Mouse (Mus musculus) thymus, adult 2 months (tissue): ENCODE measurements around the gene Pon2.

Source experiments
- CTCF ChIP-seq: fragments of 200-500 bp; IDR thresholded peaks from 2 replicates; pipeline ENCODE4 v1.5.1; 2012; ENCODE audit warnings: mild to moderate bottlenecking, control low read depth, low read length, moderate library complexity, borderline replicate concordance; ENCODE audit not compliant: control insufficient read depth, poor library complexity, insufficient read depth; ENCODE audit errors: extremely low read depth
- POLR2A ChIP-seq: fragments of 200-500 bp; IDR thresholded peaks from 2 replicates; pipeline ENCODE4 v1.6.1; 2012; ENCODE audit warnings: mild to moderate bottlenecking, low read length, control low read depth, moderate library complexity; ENCODE audit not compliant: control insufficient read depth, poor library complexity, insufficient read depth; ENCODE audit errors: extremely low read depth

DNA sequence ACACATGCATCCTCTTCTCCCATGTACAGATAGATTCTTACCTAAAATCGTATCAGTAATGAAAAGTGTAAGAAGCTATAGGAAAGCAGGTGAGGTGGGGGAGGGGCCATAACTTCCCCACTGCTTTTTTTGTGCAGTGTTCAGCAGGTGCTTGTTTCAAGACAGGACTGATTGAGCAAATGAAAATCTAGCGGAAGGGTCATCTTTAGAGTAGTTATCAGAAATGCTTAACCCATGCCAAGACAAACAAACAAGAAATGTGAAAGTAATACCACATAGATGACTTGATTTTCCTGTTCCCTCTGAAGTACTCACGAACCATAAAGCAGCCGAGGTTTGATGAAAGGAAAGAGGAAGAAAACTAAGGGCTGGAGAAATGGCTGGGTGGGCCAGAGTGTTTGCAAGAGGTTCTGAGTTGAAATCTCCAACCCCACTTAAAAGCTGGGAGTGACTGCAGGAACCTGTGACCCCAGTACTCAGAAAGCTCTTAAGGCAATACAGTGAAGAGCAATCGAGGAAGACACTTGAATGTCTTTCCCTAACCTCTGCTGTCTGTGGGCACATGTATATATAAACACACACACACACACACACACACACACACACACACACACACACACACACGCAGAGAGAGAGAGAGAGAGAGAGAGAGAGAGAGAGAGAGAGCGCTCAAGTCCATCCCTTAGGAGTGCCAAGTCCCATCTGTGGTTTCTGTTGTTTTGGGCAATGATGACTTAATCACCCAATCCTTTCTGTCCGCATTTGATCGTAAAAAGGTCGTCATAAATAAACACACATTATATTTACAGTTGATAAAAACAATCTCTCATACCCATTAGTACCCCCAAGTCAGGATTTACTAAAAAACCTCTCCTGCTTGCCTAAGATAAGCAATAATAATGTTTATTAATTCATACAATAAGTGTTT lies 35.7 kb downstream of the Pon2 start:
- TF ChIP-seq CTCF (no peak), POLR2A (no peak)
